Comparison of ENCODE assay signal across 27 mouse cellular contexts in the genomic region with DNA sequence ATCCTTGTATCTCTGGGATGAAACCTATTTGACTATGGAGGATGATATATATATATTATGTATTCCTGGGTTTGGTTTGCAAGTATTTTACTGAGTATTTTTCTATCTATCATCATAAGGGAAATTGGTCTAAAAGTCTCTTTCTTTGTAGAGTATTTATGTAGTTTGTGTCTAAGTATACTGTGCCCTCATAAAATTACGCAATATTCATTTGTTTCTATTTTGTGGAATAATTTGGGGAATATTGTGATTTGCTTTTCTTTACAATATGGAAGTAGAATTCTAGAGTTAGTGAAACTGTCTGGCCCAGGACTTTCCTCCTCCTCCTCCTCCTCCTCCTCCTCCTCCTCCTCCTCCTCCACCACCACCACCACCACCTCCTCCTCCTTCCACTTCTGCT.
"Had no signal": no experiment of that assay in that cellular context is flagged by ENCODE, and none has a peak within 500 bp of the region (broad histone marks: within the 10 kb centered on the region; RNA-seq: fewer than 3 reads in every experiment).

No protein-coding gene starts in this region.

- H3K9me3 ChIP-seq: embryonic facial prominence, embryonic 10.5 days; embryonic facial prominence, embryonic 12.5 days; embryonic facial prominence, embryonic 13.5 days; embryonic facial prominence, embryonic 15.5 days; forebrain, embryonic 10.5 days; forebrain, embryonic 12.5 days; forebrain, embryonic 13.5 days; forebrain, embryonic 15.5 days; heart, embryonic 10.5 days had no signal

- H3K4me3 ChIP-seq: embryonic facial prominence, embryonic 10.5 days; embryonic facial prominence, embryonic 12.5 days; embryonic facial prominence, embryonic 13.5 days; embryonic facial prominence, embryonic 15.5 days; erythroblast, embryonic 14.5 days; forebrain, embryonic 10.5 days; forebrain, embryonic 12.5 days; forebrain, embryonic 13.5 days; forebrain, embryonic 15.5 days; gastrocnemius, adult 2 months; heart, adult 2 months; heart, embryonic 10.5 days had no signal

- ATAC-seq: forebrain, embryonic 13.5 days; forebrain, embryonic 14.5 days; forebrain, embryonic 15.5 days; forebrain, embryonic 16.5 days; forebrain, postnatal 0 days had no signal

- H3K27ac ChIP-seq: embryonic facial prominence, embryonic 10.5 days; embryonic facial prominence, embryonic 12.5 days; embryonic facial prominence, embryonic 13.5 days; embryonic facial prominence, embryonic 15.5 days; forebrain, embryonic 10.5 days; forebrain, embryonic 12.5 days; forebrain, embryonic 13.5 days; forebrain, embryonic 15.5 days; gastrocnemius, adult 2 months; heart, adult 2 months; heart, embryonic 10.5 days had no signal

- H3K4me2 ChIP-seq: embryonic facial prominence, embryonic 12.5 days; embryonic facial prominence, embryonic 13.5 days; embryonic facial prominence, embryonic 15.5 days; forebrain, embryonic 12.5 days; forebrain, embryonic 13.5 days; forebrain, embryonic 15.5 days had no signal

- H3K27me3 ChIP-seq: embryonic facial prominence, embryonic 12.5 days; embryonic facial prominence, embryonic 13.5 days; embryonic facial prominence, embryonic 15.5 days; forebrain, embryonic 12.5 days; forebrain, embryonic 13.5 days; forebrain, embryonic 15.5 days had no signal

- H3K4me1 ChIP-seq: embryonic facial prominence, embryonic 10.5 days; embryonic facial prominence, embryonic 12.5 days; embryonic facial prominence, embryonic 13.5 days; embryonic facial prominence, embryonic 15.5 days; forebrain, embryonic 10.5 days; forebrain, embryonic 12.5 days; forebrain, embryonic 13.5 days; forebrain, embryonic 15.5 days had no signal

- H3K36me3 ChIP-seq: embryonic facial prominence, embryonic 10.5 days; embryonic facial prominence, embryonic 12.5 days; embryonic facial prominence, embryonic 13.5 days; embryonic facial prominence, embryonic 15.5 days; forebrain, embryonic 10.5 days; forebrain, embryonic 12.5 days; forebrain, embryonic 15.5 days; heart, embryonic 10.5 days had no signal

- DNase-seq: cerebellum, adult 9-10 months; cerebellum, adult 9-11 months; cerebellum, postnatal 10 days; cerebellum, postnatal 14 days; cerebellum, postnatal 25 days; cerebellum, postnatal 36 days; embryo, embryonic 11 days; forebrain, postnatal 0 days; gastrocnemius, adult 2 months; gastrocnemius, postnatal 10 days; gastrocnemius, postnatal 14 days; gastrocnemius, postnatal 25 days; gastrocnemius, postnatal 36 days; heart, adult 18-20 months; heart, adult 2 months had no signal

- H3K9ac ChIP-seq: embryonic facial prominence, embryonic 12.5 days; embryonic facial prominence, embryonic 13.5 days; embryonic facial prominence, embryonic 15.5 days; forebrain, embryonic 12.5 days; forebrain, embryonic 13.5 days; forebrain, embryonic 15.5 days; forebrain, postnatal 0 days had no signal
